Mouse (Mus musculus) stomach, embryonic 16.5 days (tissue): ENCODE data around the gene Btbd16. TPM values are rescaled to one million over a fixed set of nuclear protein-coding genes. Genes with fewer than 3 reads are reported as not detected.

Experiments used
- ATAC-seq: fragments of 200-750 bp; cut with Nextera tagmentation; 2 replicates; pipeline ENCODE4 v1.8.0; 2017; ENCODE audit warnings: moderate number of reproducible peaks, moderate TSS enrichment; ENCODE audit not compliant: insufficient read depth, low FRiP score
- H3K27ac ChIP-seq: fragments of 300-500 bp; sonication (generic); 2 replicates; pipeline ENCODE4 v1.5.1; 2014; ENCODE audit warnings: low read length
- H3K27me3 ChIP-seq: fragments of 300-500 bp; sonication (generic); 2 replicates; pipeline ENCODE4 v1.6.1; 2014; ENCODE audit warnings: low read length, control low read depth, mixed read lengths; ENCODE audit not compliant: control insufficient read depth, insufficient read depth
- H3K36me3 ChIP-seq: fragments of 300-500 bp; sonication (generic); 2 replicates; pipeline ENCODE4 v1.6.1; 2014; ENCODE audit warnings: low read length; ENCODE audit not compliant: control insufficient read depth, insufficient read depth
- H3K4me1 ChIP-seq: fragments of 300-500 bp; sonication (generic); 2 replicates; pipeline ENCODE4 v1.6.1; 2014; ENCODE audit warnings: low read length, control low read depth, mixed read lengths; ENCODE audit not compliant: control insufficient read depth, insufficient read depth
- H3K4me2 ChIP-seq: fragments of 300-500 bp; sonication (generic); 2 replicates; pipeline ENCODE4 v1.6.1; 2014; ENCODE audit warnings: low read depth, low read length, mixed read lengths
- H3K4me3 ChIP-seq: fragments of 300-500 bp; sonication (generic); replicated peaks from 2 replicates; pipeline ENCODE4 v1.5.1; 2014; ENCODE audit warnings: mild to moderate bottlenecking, low read length
- H3K9ac ChIP-seq: fragments of 300-500 bp; sonication (generic); 2 replicates; pipeline ENCODE4 v1.6.1; 2014; ENCODE audit warnings: low read length
- H3K9me3 ChIP-seq: fragments of 300-500 bp; sonication (generic); replicated peaks from 2 replicates; pipeline ENCODE4 v1.6.1; 2016; ENCODE audit warnings: low read length, control low read depth; ENCODE audit not compliant: control insufficient read depth
- WGBS: fragments of 180-500 bp; shearing (Covaris S2); extraction: QIAGEN DNeasy Blood & Tissue Kit; methylation state at CpG from one replicate; pipeline ENCODE4 v1.1.7; 2014; 5-methylcytosine and 5-hydroxymethylcytosine counted together
- polyA plus RNA-seq: library from polyadenylated mRNA; unstranded; fragments of >200 nt; fragmentation: Nextera tagmentation; extraction: Ambion mirVana; gene quantifications from 2 replicates; pipeline ENCODE4 v1.2.1, GENCODE M21; 2015

Btbd16 gene
- polyA plus RNA-seq, 1 experiment from 2014 or later: 0.14 TPM

- Histone ChIP-seq H3K4me1 (no peaks in the 10 kb centered on the region; the same call in 1 of the 2 replicates), H3K27ac (peak overlapping the region; percentile 79), H3K9ac (no peak overlapping the region), H3K4me3 (no peak overlapping the region), H3K4me2 (no peak overlapping the region), H3K27me3 (no peaks in the 10 kb centered on the region), H3K36me3 (no peaks in the 10 kb centered on the region), H3K9me3 (no peaks in the 10 kb centered on the region)
- no peak for ATAC-seq
- WGBS: 68% methylated on average over 5 of the region's 5 CpGs
Measured at GRCm38 (mm10) chr7:130818813-130819212, 44.9 kb downstream of the Btbd16 start.

- WGBS: 44% methylated on average over 10 of the region's 10 CpGs
- H3K36me3 ChIP-seq: no peaks in the 10 kb centered on the region
- no peaks in the 10 kb centered on the region; the same call in 1 of the 2 replicates for H3K4me1 ChIP-seq
- peak; percentile 86 for ATAC-seq
- no peak overlapping the region for H3K4me3 ChIP-seq
- H3K4me2 ChIP-seq: no peak overlapping the region
- no peak overlapping the region for H3K9ac ChIP-seq
- H3K9me3 ChIP-seq: no peaks in the 10 kb centered on the region
- H3K27me3 ChIP-seq: no peaks in the 10 kb centered on the region
- H3K27ac ChIP-seq: peak overlapping the region; percentile 79
Measured at GRCm38 (mm10) chr7:130819624-130820023, 45.8 kb downstream of the Btbd16 start.

GRCm38 (mm10) chr7:130823992-130824391 lies 50.1 kb downstream of the Btbd16 start:
- Histone ChIP-seq H3K9me3 (no peaks in the 10 kb centered on the region), H3K27ac (no peak overlapping the region), H3K4me1 (no peaks in the 10 kb centered on the region; the same call in 1 of the 2 replicates), H3K27me3 (no peaks in the 10 kb centered on the region), H3K4me2 (no peak overlapping the region), H3K36me3 (no peaks in the 10 kb centered on the region), H3K9ac (no peak overlapping the region), H3K4me3 (no peak overlapping the region)
- WGBS: 32% methylated on average over 9 of the region's 9 CpGs
- ATAC-seq: no peak

DNA sequence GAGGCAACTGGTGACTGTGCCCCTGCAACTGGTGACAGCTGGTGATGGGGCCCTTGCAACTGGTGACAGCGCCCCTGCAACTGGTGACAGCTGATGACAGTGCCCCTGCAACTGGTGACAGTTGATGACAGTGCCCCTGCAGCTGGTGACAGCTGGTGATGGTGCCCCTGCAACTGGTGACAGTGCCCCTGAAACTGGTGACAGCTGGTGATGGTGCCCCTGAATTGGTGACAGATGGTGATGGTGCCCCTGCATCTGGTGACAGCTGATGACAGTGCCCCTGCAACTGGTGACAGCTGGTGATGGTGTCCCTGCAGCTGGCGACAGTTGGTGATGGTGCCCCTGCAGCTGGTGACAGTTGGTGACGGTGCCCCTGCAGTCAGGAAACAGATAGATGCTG lies 52.5 kb downstream of the Btbd16 start:
- Histone ChIP-seq H3K36me3 (no peaks in the 10 kb centered on the region), H3K27me3 (no peaks in the 10 kb centered on the region), H3K4me3 (no peak overlapping the region), H3K9ac (no peak overlapping the region), H3K27ac (no peak overlapping the region), H3K9me3 (no peaks in the 10 kb centered on the region), H3K4me1 (no peaks in the 10 kb centered on the region), H3K4me2 (no peak overlapping the region)
- WGBS: 79% methylated on average over 3 of the region's 3 CpGs
- ATAC-seq: no peak

GRCm38 (mm10) chr7:130827431-130827830 lies 53.6 kb downstream of the Btbd16 start:
- ATAC-seq: peak; percentile 54; the same call in 1 of the 2 replicates
- H3K27me3 ChIP-seq: no peaks in the 10 kb centered on the region

GRCm38 (mm10) chr7:130827844-130828403 lies 54.1 kb downstream of the Btbd16 start:
- Histone ChIP-seq H3K36me3 (no peaks in the 10 kb centered on the region), H3K27me3 (no peaks in the 10 kb centered on the region), H3K27ac (no peak overlapping the region), H3K9me3 (no peaks in the 10 kb centered on the region), H3K4me1 (no peaks in the 10 kb centered on the region), H3K4me2 (no peak overlapping the region), H3K9ac (no peak overlapping the region), H3K4me3 (no peak overlapping the region)
- no peak for ATAC-seq
- 86% methylated on average over 9 of the region's 9 CpGs for WGBS

More at GRCm38 (mm10) chr7:130827431-130827830, 53.6 kb downstream of the Btbd16 start:
- 33% methylated on average over 3 of the region's 3 CpGs for WGBS
- H3K36me3 ChIP-seq: no peaks in the 10 kb centered on the region
- H3K4me2 ChIP-seq: no peak overlapping the region
- no peak overlapping the region for H3K27ac ChIP-seq
- H3K9me3 ChIP-seq: no peaks in the 10 kb centered on the region
- no peak overlapping the region for H3K4me3 ChIP-seq
- H3K9ac ChIP-seq: no peak overlapping the region
- no peaks in the 10 kb centered on the region for H3K4me1 ChIP-seq

DNA sequence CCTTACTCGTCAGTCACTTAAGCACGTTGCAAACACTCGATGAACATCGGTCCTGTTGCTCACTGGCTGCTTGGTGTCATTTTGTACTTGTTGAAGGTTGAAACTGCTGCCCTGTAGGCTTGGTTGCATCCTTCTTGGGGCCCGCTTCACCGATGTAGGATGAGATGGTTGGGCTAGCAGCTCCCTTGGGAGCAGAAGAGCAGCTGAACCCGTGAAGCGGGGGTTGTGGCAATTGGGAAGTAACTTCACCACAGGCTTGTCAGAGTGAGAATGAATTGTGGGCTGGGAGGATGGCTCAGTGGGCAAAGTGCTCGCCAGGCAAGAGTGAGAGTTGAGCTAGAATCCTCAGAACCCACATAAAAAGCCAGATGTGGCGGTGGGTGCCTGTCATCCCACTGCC lies 54.6 kb downstream of the Btbd16 start:
- Histone ChIP-seq H3K9me3 (no peaks in the 10 kb centered on the region), H3K4me3 (no peak overlapping the region), H3K4me2 (no peak overlapping the region), H3K4me1 (no peaks in the 10 kb centered on the region), H3K36me3 (no peaks in the 10 kb centered on the region), H3K27ac (no peak overlapping the region), H3K9ac (no peak overlapping the region), H3K27me3 (no peaks in the 10 kb centered on the region)
- WGBS: 90% methylated on average over 10 of the region's 10 CpGs
- no peak for ATAC-seq

DNA sequence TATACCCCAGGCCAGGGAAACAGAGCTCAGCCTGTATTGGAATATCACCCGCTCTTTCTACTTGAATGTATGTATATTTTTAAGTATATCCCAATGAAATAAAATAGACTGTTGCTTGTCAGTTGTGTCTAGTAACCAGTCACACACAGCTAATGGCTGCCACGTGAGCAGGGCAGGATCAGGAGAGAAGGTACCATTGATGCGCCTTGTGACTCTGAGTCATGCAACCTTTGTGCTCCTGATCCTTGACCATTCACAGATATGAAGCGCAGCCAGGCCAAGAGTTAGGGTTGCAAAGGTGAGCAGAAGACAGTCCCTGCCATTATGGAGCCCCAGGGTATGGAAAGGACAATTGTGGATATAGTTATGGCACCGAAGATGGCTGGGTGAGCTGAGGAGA lies 57.7 kb downstream of the Btbd16 start:
- peaks cover 15% of the 10 kb centered on the region for H3K4me1 ChIP-seq
- no peak for ATAC-seq
- H3K27ac ChIP-seq: no peak overlapping the region
- no peaks in the 10 kb centered on the region for H3K9me3 ChIP-seq
- H3K4me3 ChIP-seq: no peak overlapping the region
- no peaks in the 10 kb centered on the region for H3K36me3 ChIP-seq
- H3K9ac ChIP-seq: no peak overlapping the region
- no peaks in the 10 kb centered on the region for H3K27me3 ChIP-seq
- 93% methylated on average over 5 of the region's 5 CpGs for WGBS
- H3K4me2 ChIP-seq: no peak overlapping the region

DNA sequence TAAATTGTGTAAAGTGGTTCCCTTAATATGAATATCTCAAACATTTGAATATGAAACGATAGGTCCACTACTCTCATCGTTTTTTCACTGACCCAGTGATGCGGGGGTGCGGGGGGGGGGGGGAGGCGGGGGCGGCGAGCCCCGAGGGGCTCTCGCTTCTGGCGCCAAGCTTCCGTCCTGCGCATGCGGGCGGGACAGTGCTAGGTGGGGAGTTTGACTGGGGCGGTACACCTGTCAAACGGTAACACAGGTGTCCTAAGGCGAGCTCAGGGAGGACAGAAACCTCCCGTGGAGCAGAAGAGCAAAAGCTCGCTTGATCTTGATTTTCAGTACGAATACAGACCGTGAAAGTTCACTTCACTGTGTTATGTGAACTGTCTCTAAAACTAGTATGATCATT lies 60.4 kb downstream of the Btbd16 start:
- WGBS: 26% methylated on average over 21 of the region's 21 CpGs
- no peak overlapping the region for H3K4me3 ChIP-seq
- no peaks in the 10 kb centered on the region for H3K36me3 ChIP-seq
- H3K4me1 ChIP-seq: peaks cover 22% of the 10 kb centered on the region
- no peak overlapping the region for H3K9ac ChIP-seq
- no peaks in the 10 kb centered on the region for H3K27me3 ChIP-seq
- peak overlapping the region; percentile 3; the same call in 1 of the 2 replicates for H3K4me2 ChIP-seq
- H3K27ac ChIP-seq: peak overlapping the region; percentile 83
- ATAC-seq: peak; percentile 93
- H3K9me3 ChIP-seq: no peaks in the 10 kb centered on the region
